Mouse (Mus musculus) ovary, adult 18-20 months (tissue): Measurements from ENCODE around the gene Lmf2.
A peak's percentile ranks its signal among the peaks of the same experiment; 100 is the strongest.

Source experiments
- DNase-seq: peaks from one replicate; pipeline ENCODE4 v3.0.0; 2022; ENCODE audit warnings: low spot score, mixed read lengths

Gene Lmf2

GRCm38 (mm10) chr15:89372536-89372935, 17.1 kb upstream of the Lmf2 start:
- DNase-seq, result no peak

GRCm38 (mm10) chr15:89372068-89372467, 16.6 kb upstream of the Lmf2 start:
- DNase-seq, result no peak

- no peak for DNase-seq
Measured at GRCm38 (mm10) chr15:89365141-89365551, 9.7 kb upstream of the Lmf2 start.

- DNase-seq, result no peak
Measured at GRCm38 (mm10) chr15:89363051-89363450, 7.6 kb upstream of the Lmf2 start.

- no peak for DNase-seq
Measured at GRCm38 (mm10) chr15:89358784-89359183, 3.3 kb upstream of the Lmf2 start.

DNA sequence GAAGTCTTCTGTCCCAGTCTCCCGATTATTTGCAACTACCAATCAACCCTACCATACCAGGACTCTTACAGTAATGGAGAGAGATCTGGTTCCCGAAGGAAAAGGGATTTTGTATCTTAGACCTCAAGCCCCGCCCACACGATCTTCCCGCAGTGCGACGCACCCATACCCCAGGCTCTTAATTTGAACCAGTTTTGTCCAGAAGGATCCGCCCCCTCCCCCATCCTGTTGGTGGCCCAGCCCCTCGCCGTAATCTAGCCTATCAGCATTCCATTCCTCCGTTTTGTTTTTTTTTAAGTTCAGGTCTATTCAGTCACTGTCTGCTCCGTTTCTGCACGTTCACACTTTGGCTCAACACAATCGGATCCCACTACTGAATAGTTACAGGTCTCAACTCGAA, 913 bp upstream of the Lmf2 start:
- peak; percentile 65 for DNase-seq

GRCm38 (mm10) chr15:89354455-89354854, 1.0 kb downstream of the Lmf2 start:
- no peak for DNase-seq

DNA sequence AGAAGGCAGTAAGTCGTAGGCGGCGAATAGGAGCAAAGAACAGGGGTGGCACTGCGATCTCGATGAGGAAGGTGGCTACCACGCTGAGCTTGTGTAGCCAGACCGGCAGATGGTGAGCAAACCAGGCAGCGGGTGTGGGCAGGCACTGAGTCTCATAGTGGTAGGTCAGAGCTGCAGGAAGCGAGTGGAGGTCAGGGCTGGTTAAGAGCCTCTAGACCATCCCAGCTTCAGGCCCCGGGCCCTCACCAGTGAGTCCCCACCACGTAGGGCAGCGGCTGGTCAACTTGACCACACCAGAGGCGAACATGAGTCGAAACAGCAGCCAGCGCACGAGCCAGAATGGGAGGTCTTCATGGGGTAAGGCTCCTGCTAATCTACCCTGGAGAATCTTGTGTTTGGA, 1.6 kb downstream of the Lmf2 start:
- DNase-seq, result no peak

DNA sequence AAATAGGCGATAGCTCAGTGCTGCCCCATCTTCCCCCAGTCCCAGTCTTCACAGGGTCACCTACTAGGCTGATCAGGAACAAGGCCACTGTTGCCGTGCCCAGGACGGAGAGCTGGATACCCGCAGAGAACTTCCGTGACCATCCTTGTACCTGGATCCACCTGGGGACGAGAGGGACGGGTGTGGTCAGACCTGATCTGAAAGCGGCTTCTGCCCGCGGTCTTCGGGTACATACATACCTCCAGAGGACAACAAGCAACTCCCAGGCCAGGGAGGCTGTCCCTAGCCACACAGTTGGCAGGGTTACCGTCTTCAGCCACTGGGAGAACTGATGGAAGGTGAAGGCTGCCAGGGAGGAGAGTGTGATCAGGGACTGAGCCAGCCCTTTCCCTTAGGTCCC, 2.7 kb downstream of the Lmf2 start:
- no peak for DNase-seq

DNA sequence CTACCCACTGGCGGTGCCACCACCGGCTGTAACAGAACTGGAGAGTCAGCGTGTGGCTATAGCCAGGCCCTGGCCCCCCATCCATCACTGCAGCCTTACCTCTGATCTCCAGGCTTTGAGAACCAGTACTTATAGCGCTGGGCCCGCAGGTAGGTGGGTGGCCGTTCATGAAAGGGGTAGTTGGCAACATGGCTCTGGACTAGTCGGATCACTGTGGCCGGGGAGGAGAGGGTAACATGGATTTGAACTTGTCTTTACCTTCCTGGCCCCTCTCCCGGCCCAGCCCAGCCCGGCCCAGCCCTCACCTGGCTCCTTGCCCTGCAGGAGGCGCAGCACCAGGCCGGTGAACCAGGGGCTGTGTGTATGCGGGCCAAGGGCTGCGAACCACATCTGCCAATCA, 3.4 kb downstream of the Lmf2 start:
- DNase-seq, result no peak

- no peak for DNase-seq
Measured at GRCm38 (mm10) chr15:89351302-89351701, 4.2 kb downstream of the Lmf2 start.

GRCm38 (mm10) chr15:89350447-89350846, 5.0 kb downstream of the Lmf2 start:
- no peak for DNase-seq

DNA sequence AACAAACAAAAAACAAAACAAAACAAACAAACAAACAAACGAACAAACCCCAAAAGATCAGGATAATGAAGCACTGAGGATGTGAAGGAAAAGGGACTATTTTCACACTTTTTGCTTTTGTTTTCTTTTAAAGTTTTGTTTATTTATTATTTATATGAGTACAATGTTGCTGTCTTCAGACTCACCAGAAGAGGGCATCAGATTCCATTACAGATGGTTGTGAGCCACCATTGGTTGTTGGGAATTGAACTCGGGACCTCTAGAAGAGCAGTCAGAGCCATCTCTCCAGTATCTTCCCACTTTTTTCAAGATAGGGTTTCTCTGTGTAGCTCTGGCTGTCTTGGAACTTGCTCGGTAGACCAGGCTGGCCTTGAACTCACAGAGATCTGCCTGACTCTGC, 12.1 kb downstream of the Lmf2 start:
- DNase-seq, result no peak

DNA sequence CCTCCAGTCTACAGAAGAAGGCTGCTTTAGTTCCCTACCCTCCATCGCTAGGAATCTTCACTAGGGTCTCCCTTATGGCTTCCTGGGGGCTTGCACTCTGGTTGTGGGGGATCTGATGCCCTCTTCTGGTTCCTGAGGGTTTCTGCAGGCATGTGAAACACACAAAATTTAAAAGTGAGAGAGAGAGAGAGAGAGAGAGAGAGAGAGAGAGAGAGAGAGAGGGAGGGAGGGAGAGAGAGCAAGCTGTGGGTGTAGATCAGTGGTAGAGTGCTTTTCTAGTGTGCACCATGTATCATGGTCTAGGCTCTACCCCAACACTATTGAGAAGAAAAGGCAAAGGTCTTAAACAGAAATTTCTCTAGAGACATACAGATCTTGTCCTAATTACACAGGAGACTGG, 13.8 kb downstream of the Lmf2 start:
- no peak for DNase-seq

- DNase-seq, result no peak
Measured at GRCm38 (mm10) chr15:89340136-89340535, 15.3 kb downstream of the Lmf2 start.

DNA sequence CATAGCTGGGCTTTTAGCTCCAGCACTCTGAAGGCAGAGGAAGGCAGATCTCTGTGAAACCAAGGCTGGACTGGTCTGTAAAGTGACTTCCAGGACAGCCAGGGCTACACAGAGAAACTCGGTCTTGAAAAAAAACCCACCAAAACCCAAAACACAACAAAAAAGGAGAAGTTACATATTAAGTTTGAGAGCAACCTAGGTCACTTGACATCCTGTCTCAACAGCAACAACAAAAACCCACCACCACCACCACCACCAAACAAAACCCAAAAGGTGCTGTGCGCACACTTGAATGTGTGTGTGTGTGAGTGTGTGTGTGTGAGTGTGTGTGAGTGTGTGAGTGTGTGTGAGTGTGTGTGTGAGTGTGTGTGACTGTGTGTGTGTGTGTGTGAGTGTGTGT, 15.8 kb downstream of the Lmf2 start:
- no peak for DNase-seq

DNA sequence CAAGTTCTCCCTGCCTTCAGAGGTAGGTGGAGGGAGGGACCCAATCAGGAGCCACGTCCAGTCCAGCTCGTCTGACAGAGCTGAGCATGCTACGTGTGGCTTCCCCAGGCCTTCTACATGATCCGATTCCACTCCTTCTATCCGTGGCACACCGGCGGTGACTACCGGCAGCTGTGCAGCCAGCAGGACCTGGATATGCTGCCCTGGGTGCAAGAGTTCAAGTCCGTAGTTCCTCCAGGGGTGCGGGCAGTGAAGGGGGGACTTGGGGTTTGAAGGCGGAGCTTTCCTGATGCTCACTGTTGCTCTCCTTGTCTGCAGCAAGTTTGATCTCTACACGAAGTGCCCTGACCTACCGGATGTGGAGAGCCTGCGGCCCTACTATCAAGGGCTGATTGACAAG, 19.0 kb downstream of the Lmf2 start:
- DNase-seq, result no peak

DNA sequence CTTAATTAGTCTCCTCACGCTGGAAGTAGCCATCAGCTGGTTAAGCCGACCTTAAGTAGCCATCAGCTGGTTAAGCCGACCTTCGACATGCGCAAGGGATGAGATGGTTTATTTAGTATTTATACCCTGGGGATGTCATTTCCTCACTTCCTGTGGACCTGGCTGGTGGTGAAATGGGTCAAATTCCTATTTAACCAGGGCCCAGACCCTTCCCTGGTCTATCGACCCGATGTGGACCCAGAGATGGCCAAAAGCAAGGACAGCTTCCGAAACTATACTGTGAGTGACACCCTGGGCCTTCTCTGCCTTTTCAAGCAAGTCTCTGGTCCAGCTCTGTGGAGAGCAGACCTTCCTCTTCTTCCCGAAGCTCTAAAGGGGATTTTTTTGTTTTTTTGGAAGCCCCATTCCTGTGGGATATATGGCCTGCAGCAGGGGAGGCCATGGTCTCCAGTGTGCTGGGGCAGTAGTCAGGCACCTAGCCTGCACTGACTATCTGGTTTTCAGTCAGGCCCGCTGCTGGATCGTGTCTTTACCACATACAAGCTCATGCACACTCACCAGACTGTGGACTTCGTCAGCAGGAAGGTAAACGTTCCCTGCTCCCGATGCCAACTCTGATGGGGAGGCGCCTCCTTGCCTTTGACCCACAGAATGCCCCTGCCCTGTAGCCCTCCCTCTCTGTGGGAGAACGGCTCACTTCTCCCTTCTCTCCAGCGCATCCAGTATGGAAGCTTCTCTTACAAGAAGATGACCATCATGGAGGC, 20.5 kb downstream of the Lmf2 start:
- DNase-seq, result no peak

- DNase-seq, result no peak
Measured at GRCm38 (mm10) chr15:89334271-89334670, 21.2 kb downstream of the Lmf2 start, which contains the start of gene Miox. Gene Miox, plus strand, starts transcription at chr15:89334398.

DNA sequence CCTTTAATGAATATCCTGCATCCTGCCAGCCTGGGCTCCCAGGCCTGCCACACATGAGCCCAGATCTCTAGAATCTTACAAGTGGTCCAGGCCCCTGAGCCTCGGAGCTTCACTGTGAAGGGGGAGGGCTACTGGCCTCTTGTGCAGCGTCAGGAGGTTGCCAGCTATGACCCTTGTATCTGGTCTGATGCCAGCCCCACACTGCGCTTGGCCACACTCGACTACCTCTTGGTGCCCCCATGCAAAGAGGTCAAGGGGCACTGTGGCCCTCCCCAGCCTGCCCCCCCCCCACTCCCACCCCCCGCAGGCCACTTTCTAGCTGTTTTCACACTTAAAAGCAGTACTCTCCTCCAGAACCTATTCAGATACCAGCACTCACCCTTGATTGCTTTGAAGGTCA, 29.0 kb downstream of the Lmf2 start:
- DNase-seq, result no peak

DNA sequence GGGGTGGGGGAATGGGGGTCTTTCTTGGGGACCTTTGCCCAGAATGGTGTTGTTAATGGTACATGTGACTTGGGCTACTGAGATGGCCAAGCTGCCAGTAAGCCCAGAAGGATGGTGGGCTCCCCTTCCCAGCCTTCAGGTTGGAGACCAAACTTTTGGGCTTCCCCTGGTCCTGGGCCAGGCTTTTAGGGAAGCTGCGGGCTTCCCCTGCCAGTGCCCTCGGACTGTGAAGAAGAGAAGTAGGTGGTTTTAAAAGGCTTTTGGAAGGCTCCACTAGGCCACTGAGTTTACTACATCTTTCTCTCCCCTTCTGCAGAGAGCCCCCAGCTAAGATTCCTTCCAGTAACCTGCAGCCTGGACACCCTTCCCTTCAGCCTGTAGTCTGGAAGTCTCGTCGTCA, 31.8 kb downstream of the Lmf2 start:
- DNase-seq, result no peak

- DNase-seq, result no peak
Measured at GRCm38 (mm10) chr15:89322670-89323522, 32.6 kb downstream of the Lmf2 start, which contains the start of gene Adm2. Gene Adm2, plus strand, starts transcription at chr15:89322720.

DNA sequence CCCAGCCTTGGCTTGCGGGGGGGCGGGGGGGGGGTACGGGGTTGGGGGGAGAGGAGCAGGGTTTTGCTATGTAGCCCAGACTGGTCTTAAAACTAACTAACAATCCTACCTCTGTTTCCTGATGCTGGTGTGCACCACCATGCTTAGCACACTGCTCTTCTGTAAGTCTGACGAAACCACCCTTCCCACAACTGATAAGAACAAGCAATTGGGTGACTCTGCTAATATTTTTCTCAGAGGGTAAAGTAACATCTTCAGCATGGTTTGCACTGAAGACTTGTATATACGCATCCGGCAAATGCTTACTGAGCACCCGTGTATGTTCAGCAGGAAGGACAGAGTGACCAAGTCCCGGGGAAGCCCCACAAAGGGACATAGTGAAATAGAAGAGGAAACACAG, 34.2 kb downstream of the Lmf2 start:
- no peak for DNase-seq
